Mouse (Mus musculus) gastrocnemius, postnatal 10 days (tissue): ENCODE measurements around the gene Elp4. TPM values are rescaled to one million over a fixed set of nuclear protein-coding genes. Genes with fewer than 3 reads are reported as not detected.
A peak's percentile ranks its signal among the peaks of the same experiment; 100 is the strongest.

ENCODE experiments used
- DNase-seq: peaks from one replicate; pipeline ENCODE4 v3.0.0; 2021; ENCODE audit warnings: mixed read lengths
- total RNA-seq, 2 experiments: library from RNA; stranded (reverse); gene quantifications; 2 replicates each; pipeline ENCODE4 v1.2.3; 2021

Elp4 gene
- total RNA-seq, 2 experiments from 2014 or later: 12.5 to 14.1 TPM

DNA sequence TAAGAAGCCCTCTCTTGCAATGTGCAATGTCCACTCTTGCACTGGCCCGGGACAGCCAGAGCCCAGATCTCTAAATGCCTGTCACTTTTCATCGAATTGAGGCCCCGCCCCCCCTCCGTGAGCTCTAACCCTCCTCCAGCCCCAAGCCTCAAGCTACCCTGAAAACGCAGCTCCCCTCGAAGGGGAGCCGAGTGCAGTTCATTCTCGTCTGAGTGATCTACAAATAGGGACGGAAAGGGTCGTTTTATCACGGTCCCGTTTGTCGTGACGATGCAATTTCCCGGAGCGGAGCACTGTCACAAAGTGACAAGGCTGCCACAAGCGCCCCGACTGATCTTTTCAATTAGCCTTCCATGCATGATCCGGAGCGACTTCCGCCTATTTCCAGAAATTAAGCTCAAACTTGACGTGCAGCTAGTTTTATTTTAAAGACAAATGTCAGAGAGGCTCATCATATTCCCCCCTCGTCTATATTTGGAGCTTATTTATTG is 222.3 kb downstream of the Elp4 start:
- no peak for DNase-seq

DNA sequence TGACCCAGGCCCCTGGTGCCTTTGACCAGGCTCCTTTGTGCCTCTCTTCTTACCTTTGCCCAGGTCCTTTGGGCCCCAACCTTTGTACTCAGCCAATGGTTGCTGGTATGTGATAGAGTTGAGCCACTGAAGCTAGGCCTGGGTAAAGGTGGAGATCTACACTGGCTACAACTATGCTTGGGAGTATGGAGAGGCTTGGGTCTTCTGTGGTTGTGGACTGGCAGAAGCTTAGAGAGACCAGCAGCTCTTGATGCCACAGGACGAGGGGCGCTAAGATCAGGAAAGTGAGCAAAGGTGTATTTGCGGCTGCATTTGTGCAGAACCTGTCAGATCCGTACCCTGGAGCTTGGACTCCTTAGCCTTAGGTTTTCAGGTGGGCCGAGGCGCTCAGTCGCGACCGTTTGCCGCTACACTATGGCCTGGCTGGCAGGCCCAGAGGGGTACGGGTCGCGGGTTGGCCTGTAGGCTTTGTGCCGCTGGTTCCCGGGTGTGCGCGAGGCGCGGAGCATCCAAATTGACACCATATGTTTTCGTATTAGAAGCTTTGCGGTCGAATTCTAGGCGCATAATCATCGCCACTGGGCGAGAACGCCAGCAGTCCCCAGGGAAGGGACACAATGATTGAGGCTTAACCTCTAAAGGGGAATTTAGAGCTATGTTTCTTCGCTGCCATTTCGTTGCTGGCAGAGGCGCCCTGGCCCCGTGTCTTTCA is 223.2 kb downstream of the Elp4 start:
- DNase-seq: no peak

DNA sequence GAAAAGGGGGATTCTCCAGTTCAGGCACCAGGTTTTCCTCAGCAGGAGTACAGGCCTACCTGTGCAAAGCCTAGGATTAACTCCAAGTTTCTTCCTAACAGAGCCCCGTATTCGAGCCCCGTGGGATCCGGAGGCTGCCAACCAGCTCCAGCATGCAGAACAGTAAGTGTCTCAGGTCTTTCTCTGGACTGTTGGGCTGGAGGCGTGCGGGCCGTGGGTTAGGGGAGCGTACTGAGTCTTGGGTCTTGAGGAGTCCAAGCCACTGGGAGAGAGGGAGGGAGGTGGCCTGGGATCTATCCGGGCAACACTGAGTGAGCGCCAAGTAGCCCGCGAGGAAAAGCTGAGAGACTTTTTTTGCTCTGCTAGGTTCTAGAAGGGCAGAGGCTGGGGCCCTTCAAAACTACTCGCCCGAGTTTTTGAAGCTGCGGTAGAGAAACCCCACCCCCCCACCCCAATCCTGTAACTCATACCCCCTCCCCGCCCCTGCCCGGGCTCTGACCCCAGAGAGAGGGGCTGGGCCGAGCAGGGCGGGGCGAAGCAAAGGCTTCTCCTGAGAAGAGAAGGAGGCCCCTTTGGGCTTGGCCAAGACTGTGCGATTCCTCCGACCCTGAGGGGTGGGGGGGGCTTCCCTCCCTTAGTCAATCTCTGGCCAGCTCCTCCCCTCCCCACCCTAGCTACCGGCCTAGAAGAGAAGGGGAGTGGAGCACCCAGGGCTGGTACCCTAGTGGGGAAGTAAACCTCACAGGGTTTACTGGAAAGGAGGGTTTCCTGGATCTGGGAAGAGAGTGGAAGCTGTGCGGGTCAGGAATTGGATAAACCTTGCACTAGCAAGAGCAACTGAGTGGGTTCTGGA is 224.0 kb downstream of the Elp4 start:
- no peak for DNase-seq

DNA sequence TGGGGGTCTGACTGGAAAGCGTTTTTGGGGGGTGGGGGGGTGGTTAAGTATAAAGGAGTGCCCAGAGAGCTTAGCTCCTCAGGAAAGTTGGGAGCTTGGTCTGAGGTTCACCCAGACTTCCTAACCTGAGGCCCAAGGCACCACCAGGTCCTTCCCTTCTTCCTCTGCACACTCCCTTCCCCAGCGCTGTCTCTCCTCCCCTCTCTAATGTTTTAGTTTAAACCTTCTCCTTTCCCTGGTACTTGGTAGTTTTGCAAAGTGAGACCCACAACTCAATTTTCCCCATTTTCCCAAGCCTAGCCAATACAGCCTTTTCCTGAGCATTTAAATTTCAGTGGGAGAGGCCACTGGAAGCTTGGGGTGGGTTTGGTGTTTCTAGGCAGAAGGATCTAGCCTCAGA is 225.0 kb downstream of the Elp4 start:
- no peak for DNase-seq

DNA sequence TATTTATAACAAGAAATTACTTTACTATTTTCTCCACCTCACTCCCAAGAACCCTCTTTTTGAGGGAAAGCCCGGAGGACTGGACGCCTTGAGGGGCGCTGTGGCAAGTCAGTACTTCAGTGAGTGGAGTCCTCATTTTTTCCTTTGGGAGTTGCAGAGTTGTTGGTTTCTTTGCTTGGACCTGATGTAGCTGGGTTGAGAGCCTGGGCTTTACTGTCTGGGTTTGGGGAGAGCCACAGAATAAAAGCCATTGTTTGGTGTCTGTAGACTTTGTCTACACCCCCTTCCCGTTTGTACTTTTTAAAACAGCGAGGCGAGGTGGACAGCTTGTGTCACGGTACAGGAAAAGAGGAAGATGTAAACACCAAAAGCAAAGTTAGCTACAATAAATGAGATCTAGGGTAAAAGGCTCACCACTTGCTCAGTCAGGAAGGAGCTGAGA is 225.5 kb downstream of the Elp4 start:
- no peak for DNase-seq

DNA sequence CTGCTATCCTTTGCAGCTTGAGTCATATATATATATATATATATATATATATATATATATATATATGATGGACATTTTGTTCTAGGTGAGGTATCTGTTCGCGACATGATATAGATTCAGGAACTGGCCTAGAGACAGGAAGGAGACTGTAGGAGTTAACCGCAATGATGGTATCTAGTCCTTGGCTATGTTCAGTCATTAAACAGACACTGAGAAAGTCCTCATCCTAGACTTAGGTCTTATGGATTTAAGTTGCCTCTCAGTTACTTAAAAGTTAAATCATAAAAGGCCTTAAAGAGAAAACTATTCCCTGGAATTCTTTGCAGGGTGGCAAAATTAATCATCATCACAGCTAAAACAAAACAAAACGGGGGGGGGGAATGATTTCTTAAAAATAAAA is 226.1 kb downstream of the Elp4 start:
- DNase-seq: no peak

DNA sequence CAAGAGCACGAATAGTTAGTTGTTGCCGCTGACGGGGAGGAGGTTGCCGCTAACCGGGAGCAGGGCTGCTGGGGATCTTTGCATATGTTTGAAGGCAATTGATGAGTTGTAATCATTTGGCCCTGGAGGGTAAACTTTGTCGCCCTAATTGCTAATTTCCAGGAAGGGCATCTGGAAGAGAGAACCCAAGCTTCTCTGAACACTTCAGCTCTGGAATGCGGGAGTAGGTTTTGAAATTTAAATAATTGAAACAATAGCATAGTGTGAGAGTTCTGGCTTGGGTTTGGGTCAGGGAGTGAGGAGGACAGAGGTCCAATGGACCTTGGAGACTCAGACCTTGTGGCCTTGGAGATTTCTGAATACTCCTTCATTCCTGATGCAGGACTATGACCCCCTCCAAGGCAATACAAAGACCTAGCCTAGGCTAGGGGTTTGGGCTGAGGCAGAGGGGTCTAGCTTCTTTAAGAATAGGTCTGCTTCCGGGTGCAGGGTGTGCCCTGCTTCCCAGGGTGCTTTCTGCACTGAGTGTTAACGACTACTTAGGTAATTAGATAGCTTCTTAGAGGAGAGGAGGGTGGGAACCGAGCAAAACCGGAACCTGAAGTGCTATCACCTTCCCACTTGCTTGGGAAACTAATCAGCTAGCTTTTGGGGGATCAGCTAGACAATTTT is 226.8 kb downstream of the Elp4 start:
- DNase-seq: no peak

DNA sequence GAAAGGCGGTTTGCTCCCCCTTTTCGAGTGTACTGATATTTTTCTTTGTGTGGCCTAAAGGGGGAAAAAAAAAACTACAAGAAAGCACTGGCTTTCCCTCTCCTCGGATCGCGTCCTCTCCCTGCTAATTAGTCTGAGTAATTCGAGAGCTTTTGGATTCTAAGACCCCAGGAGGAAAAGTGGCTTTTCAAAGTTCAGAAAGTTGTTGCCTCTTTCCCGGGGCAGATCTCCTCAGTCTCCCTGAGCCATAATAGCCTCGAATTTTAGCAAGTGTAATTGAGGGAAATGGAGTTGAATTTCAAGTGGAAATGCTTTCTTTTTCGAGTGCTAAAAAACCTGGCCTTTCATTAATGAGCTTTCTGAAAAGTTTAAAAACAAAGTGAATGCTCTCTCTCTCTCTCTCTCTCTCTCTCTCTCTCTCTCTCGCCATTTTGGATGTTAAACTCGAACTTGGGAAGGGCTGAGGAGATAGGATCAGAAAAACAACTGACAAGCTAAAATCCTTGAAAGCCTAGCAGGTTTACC is 227.4 kb downstream of the Elp4 start:
- DNase-seq: no peak

DNA sequence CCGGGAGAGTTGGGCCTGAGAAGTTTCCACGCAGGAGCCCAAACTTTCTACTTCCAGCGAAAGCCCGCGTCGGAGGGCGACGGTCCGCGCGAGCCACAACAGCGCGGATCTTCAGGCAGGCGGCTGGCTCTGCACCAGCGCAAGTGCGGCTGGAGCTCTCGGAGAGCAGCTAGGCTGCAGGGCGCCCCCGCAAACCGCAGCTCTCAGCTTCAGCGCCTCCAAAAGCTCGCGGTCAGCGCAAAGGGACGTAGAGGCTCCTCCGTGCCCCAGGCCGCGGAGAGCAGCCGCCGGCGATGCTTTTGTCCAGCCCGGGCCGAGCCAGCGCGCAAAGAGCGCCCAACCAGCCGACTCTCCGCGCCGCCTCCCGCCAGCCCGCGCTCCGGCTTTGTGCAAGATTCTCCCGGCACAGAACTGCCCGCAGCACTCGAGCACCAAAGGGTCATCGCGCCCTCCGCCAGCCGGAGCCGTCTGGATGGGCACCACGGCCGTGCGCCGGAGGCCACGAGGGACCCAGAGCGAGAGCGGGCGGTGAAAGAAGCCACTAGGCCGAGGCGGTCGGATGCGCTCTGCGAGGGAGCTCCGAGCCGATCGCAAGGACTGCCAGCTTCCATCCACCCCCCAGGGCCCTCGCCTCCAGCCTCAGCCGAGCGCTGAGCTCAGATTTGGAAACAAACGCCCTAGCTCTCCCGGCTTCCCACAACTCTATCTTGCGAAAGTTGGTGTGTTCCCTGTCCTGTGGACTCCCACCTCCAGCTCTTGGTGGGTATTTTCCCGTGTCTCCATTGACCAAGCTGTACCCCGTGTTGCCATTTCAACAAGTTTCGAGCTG is 228.1 kb downstream of the Elp4 start:
- DNase-seq: peak; percentile 65

DNA sequence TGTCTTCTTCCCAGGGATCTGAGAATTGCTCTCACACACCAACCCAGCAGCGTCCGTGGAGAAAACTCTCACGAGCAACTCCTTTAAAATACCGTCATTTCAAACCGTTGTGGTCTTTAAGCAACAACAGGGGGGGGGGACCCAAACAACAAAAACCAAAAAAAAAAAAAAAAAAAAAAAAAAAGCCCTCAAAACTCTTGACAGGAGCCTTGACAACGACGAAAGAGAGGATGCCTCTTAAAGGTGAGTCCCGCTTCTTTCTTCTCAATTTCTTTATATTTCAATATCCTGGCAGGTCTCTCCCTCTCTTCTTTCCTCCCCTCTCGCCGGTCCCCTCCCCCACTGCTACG is 228.7 kb downstream of the Elp4 start:
- no peak for DNase-seq

DNA sequence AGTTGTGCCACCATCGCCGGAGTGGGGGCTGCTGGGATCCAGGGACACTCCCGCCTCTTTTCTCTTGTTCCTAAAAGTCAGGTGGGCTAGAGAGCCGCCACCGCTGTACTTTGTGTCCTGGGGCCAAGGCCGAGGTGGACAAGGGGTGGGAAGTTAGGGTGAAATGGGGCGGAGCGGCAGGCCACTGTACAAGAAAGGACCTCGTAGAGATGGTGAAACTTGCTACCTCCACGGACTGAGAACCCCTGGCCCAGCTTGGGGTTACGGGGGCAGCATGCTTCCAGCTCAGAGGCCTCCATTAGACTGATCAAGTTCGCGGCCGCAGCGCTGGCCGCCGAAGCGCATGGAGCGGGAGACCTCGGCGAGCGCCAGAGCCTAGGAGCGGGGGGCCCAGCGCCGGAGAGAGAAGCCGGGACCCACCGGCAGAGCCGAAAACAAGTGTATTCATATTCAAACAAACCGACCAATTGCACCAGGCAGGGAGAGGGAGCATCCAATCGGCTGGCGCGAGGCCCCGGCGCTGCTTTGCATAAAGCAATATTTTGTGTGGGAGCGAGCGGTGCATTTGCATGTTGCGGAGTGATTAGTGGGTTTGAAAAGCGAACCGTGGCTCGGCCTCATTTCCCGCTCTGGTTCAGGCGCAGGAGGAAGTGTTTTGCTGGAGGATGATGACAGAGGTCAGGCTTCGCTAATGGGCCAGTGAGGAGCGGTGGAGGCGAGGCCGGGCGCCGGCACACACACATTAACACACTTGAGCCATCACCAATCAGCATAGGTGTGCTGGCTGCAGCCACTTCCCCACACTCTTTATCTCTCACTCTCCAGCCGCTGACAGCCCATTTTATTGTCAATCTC is 229.3 kb downstream of the Elp4 start:
- no peak for DNase-seq

DNA sequence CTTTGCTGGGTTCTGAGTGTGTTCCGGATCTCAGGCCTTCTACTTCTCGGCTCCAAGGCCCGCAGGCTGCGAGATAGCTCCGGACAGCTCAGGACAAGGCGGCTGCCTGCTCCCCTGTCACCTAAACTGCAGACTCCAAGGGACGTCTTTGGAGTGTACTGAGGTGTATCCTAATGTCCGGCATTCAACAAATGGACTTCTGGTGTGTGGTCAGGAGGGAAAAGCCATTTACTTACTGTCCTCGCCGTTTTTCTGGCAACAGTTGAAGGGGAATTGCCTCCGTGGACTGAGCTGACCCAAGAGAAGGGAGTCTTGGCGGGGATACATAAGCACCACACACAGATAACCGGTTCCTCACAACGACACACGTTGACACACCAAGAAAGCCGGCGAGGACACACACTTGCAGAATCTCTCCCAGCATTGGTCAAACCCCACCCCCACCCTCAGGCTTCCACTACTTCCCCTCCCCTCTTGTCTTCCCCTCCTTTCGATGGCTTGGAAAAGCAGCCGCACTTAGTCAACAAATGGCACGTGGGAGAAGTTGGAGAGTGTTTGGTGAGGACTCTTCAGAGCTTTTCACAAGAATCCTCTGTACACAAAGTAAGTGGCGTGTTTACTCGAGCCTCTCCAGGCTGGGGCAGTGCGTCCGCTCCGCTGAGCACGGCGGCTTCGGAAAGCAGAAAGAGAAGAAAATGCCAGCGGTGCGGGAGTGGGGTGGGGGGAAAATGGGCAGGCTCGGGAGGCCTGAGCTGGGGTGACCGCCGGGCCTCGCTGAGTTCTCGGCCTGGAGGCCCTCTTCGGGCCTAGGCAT is 230.1 kb downstream of the Elp4 start:
- no peak for DNase-seq

DNA sequence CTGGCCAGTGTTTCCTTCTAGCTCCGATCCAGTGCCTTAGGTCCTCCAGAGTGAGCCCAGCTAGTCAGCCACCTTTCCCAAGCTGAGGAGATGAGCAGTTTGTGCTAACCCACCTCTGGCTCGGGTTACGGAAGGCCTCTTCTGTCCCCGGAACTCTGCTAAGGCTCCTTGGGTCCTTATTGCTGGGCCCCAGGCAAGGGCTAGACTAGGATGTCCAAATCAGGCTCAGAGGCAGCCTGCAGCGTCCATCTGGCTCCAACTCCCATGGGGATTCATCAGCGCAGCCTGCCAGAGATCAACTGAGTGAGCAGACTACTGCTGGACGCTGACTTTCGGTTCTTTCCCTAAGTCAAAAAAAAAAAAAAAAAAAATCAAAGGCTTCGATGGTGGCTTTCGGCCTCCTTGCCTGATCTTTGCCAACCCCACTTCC is 230.7 kb downstream of the Elp4 start:
- no peak for DNase-seq

DNA sequence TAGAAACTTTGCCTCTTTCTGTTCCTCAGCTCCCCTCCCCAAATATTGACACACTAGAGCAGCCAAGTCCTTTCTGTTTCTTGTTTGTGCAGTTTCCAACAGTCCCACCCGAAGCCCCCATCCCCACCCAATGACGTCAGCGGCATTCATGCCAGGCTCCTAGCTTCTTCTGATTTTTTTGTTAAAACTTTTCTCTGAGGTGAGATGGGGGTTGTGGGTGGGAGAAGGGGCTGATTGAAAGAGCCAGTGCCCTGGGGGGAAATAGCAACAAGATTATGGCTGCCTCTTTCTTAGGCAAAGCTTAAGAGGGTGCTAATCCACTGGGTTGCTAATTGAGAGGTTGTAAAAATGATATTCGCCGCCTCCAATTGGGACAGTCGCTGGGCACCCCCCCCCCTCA is 231.3 kb downstream of the Elp4 start:
- no peak for DNase-seq

DNA sequence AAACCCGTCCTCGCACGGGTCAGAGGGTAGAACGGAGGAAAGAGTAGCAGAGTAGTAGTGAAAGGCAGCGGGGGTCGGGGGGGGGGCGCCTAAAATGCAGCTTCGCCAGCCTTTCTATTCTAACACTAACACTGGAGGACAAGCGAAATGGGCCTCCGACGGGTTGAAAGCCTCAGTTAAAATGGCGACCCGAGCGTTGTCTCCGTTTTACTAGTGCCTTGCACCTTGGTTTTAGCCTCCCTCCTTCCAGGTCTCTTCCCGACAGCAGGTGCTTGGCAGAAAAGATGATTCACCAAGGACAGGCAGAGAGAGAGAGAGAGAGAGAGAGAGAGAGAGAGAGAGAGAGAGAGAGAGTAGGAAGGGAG is 231.8 kb downstream of the Elp4 start:
- DNase-seq: no peak

DNA sequence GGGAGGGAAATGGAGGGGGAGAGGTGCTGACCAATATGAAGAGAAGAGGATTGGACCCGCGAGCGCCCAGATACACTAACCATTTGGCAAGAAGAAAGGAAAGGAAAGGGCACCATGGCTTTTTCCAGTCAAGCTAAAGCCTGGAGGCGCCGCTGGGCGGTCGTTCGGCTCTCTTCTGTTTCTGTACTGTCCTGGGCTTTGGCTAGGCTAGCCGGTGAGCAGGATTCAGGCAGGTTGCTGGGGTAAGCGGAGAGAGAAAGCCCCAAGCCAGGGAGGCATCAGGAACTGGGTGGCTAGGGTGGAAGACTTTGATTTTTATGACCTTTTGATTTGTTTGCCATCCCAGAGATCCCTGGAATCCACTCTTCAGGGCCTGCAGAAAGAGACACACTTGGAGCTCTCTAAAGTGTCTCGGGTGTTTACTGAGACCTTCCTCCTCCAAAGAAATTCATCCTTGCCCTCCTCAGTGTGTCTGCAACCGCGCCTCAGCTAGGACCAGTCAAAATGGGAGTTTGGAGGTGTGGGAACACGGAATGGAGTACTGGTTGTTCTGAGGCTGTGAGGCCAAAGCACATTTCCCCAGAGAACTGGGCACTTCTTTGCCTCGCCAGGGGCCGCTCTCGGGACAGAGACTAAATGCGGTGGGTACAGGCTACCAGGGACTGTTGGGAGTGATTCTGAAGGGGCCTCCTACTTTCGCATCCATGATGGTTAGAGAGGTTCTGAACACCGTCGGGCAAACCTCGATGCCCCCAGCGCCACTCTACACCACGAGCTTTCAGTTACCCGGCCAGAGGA is 232.4 kb downstream of the Elp4 start:
- no peak for DNase-seq

DNA sequence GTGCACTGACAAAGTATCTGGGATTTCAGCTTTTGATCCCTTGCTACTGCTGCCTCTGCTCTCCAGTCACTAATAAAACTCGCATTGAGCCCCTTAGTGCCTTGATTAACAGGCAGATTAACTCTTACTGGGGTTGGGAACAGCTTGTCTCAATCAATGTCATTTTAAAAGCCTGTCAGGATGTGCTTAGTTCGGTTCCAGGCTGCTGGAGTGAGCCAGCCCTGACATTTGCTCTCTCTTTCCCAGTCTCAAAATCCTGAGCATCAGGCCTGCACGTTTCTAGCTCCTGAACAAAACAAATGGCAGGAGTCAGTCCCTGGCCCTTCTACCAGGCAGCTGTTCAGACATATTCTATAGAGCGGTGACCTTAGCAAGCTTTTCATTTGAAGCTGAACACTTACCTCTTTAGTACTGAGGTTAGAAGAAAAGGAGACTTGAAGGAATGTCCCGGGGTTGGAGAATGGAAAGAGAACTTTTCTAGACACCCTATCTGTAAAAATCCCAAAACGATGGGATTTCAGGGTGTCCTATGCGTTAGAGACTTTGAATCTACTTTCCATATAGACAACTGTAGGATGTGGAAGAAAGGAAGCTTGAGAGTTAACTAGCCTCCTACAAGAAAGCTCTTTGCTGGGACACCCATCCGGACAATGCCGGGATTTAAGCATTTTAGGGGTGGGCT is 233.1 kb downstream of the Elp4 start:
- no peak for DNase-seq

DNA sequence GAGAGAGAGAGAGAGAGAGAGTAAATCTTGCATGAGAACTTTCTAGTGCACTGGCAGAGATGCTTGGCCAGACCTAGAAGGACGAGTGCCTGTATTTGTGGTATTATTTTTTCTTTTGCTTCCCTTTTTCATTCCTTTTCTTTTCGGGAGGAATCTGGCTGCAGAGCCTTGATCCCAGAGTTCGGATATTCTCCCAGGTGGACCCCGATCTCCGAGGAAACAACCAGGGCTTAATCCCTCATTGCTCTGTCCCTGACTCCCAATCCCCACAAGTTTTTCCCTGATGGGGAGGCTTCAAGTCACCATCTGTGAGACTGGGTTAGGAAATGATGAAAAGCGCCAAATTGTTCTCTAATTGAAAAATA is 233.7 kb downstream of the Elp4 start:
- DNase-seq: no peak
